31 mouse cellular contexts compared by ENCODE assay signal in genomic region chr1:160982887-160983286, GRCm38 (mm10). TPM values are rescaled to one million over a fixed set of nuclear protein-coding genes. Genes with fewer than 3 reads are reported as not detected.
DNase-seq lines count a peak whose midpoint lies in the region; ATAC-seq and TF ChIP-seq lines count a peak whose summit lies in the region.
"Had no signal": no experiment of that assay in that cellular context is flagged by ENCODE, and none has a peak within 500 bp of the region (broad histone marks: within the 10 kb centered on the region; RNA-seq: fewer than 3 reads in every experiment).

No protein-coding gene starts in this region.

- ATAC-seq in hindbrain, embryonic 13.5 days (ENCODE audit: low FRiP score), result no peak
- ATAC-seq in hindbrain, embryonic 14.5 days (ENCODE audit: low FRiP score), result no peak
- ATAC-seq in lung, postnatal 0 days, result no peak
- ATAC-seq: inflammation-experienced regulatory T-cells, adult 6 months; liver, embryonic 12.5 days; midbrain, embryonic 13.5 days had no signal

- H3K9me3 ChIP-seq in hindbrain, embryonic 13.5 days, result no peaks in the 10 kb centered on the region
- no peaks in the 10 kb centered on the region for H3K9me3 ChIP-seq in hindbrain, embryonic 14.5 days (ENCODE audit: control insufficient read depth, low read length)
- no peaks in the 10 kb centered on the region for H3K9me3 ChIP-seq in lung, postnatal 0 days (ENCODE audit: low read length)
- H3K9me3 ChIP-seq: embryonic facial prominence, embryonic 13.5 days; forebrain, embryonic 12.5 days; hindbrain, embryonic 15.5 days; liver, embryonic 12.5 days; midbrain, embryonic 13.5 days had no signal

- no peak for TF ChIP-seq EP300 in lung, postnatal 0 days (IDR thresholded peaks at IDR 0.05)

- no peak overlapping the region for H3K4me2 ChIP-seq in hindbrain, embryonic 13.5 days
- H3K4me2 ChIP-seq in hindbrain, embryonic 14.5 days (replicated peaks), result no peak overlapping the region
- no peak overlapping the region for H3K4me2 ChIP-seq in lung, postnatal 0 days (replicated peaks; ENCODE audit: low read depth, low read length)
- H3K4me2 ChIP-seq: embryonic facial prominence, embryonic 13.5 days; forebrain, embryonic 12.5 days; heart, embryonic 11.5 days; hindbrain, embryonic 15.5 days; liver, embryonic 12.5 days; midbrain, embryonic 13.5 days had no signal

- H3K27ac ChIP-seq in hindbrain, embryonic 13.5 days, result 0 out of 2 replicates have a peak overlapping the region, but pooled peaks have one; percentile 52
- H3K27ac ChIP-seq in hindbrain, embryonic 14.5 days, result no peak overlapping the region
- no peak overlapping the region for H3K27ac ChIP-seq in lung, postnatal 0 days (ENCODE audit: low read length)
- H3K27ac ChIP-seq: embryonic facial prominence, embryonic 13.5 days; forebrain, embryonic 12.5 days; hindbrain, embryonic 15.5 days; liver, embryonic 12.5 days; macrophage; midbrain, embryonic 13.5 days; stomach, postnatal 0 days had no signal

- H3K4me1 ChIP-seq in hindbrain, embryonic 13.5 days (replicated peaks), result no peaks in the 10 kb centered on the region
- H3K4me1 ChIP-seq in hindbrain, embryonic 14.5 days (replicated peaks; ENCODE audit: control insufficient read depth, insufficient read depth, low read length), result no peaks in the 10 kb centered on the region
- no peaks in the 10 kb centered on the region; the same call in 1 of the 2 replicates for H3K4me1 ChIP-seq in lung, postnatal 0 days (ENCODE audit: insufficient read depth, low read depth, low read length)
- H3K4me1 ChIP-seq: embryonic facial prominence, embryonic 13.5 days; forebrain, embryonic 12.5 days; hindbrain, embryonic 15.5 days; midbrain, embryonic 13.5 days had no signal

- no peaks in the 10 kb centered on the region for H3K27me3 ChIP-seq in hindbrain, embryonic 13.5 days
- H3K27me3 ChIP-seq in hindbrain, embryonic 14.5 days (ENCODE audit: control insufficient read depth, insufficient read depth, low read length), result no peaks in the 10 kb centered on the region
- no peaks in the 10 kb centered on the region for H3K27me3 ChIP-seq in lung, postnatal 0 days (replicated peaks; ENCODE audit: insufficient read depth, low read length)
- H3K27me3 ChIP-seq: embryonic facial prominence, embryonic 13.5 days; forebrain, embryonic 12.5 days; hindbrain, embryonic 15.5 days; liver, embryonic 12.5 days; midbrain, embryonic 13.5 days had no signal

- peak; percentile 23 for DNase-seq in adrenal gland, postnatal 10 days
- no peak for DNase-seq in adrenal gland, postnatal 4 days (ENCODE audit: low spot score in 2 of 2)
- no peak for DNase-seq in hindbrain, embryonic 14.5 days (ENCODE audit: low spot score)
- peak; percentile 41 for DNase-seq in lung, postnatal 0 days (ENCODE audit: low spot score)
- DNase-seq in lung, postnatal 14 days, result no peak
- DNase-seq in spleen, postnatal 14 days (ENCODE audit: low spot score in 2 of 2), result no peak
- DNase-seq in layer of hippocampus, postnatal 14 days (ENCODE audit: low spot score in 2 of 2), result no peak
- DNase-seq: cerebellum, adult 11-12 months; cerebellum, adult 9-11 months; embryo, embryonic 11 days; gastrocnemius, postnatal 14 days; heart, adult 18-20 months; heart, postnatal 4 days; kidney, adult 11 months; kidney, postnatal 14 days; layer of hippocampus, adult 9-11 months; lung, adult 18-20 months; right cerebral cortex, postnatal 25 days; thymus, adult 18-20 months; thymus, postnatal 25 days had no signal

- no peak for TF ChIP-seq CTCF in lung, postnatal 0 days (IDR thresholded peaks at IDR 0.05)

- 83% methylated on average over 3 of the region's 3 CpGs for WGBS in hindbrain, embryonic 13.5 days
- 75% methylated on average over 3 of the region's 3 CpGs for WGBS in hindbrain, embryonic 14.5 days
- WGBS in lung, postnatal 0 days, result 45% methylated on average over 3 of the region's 3 CpGs

- H3K36me3 ChIP-seq in hindbrain, embryonic 13.5 days, result no peaks in the 10 kb centered on the region
- H3K36me3 ChIP-seq in hindbrain, embryonic 14.5 days (replicated peaks; ENCODE audit: control insufficient read depth, insufficient read depth), result no peaks in the 10 kb centered on the region
- H3K36me3 ChIP-seq in lung, postnatal 0 days (ENCODE audit: insufficient read depth, low read length), result no peaks in the 10 kb centered on the region
- H3K36me3 ChIP-seq: forebrain, embryonic 12.5 days; hindbrain, embryonic 15.5 days; liver, embryonic 12.5 days; midbrain, embryonic 13.5 days had no signal

- H3K4me3 ChIP-seq in hindbrain, embryonic 13.5 days, result no peak overlapping the region
- no peak overlapping the region for H3K4me3 ChIP-seq in hindbrain, embryonic 14.5 days (replicated peaks; ENCODE audit: low read length)
- H3K4me3 ChIP-seq in lung, postnatal 0 days (ENCODE audit: low read depth, low read length), result no peak overlapping the region
- H3K4me3 ChIP-seq: embryonic facial prominence, embryonic 13.5 days; erythroblast, embryonic 14.5 days; forebrain, embryonic 12.5 days; hindbrain, embryonic 15.5 days; liver, embryonic 12.5 days; midbrain, embryonic 13.5 days had no signal

- no peak overlapping the region for H3K9ac ChIP-seq in hindbrain, embryonic 13.5 days
- H3K9ac ChIP-seq in hindbrain, embryonic 14.5 days, result no peak overlapping the region
- no peak overlapping the region for H3K9ac ChIP-seq in lung, postnatal 0 days (replicated peaks; ENCODE audit: low read depth)
- H3K9ac ChIP-seq: embryonic facial prominence, embryonic 13.5 days; forebrain, embryonic 12.5 days; hindbrain, embryonic 15.5 days; liver, embryonic 12.5 days; midbrain, embryonic 13.5 days had no signal

RNA-seq across cellular contexts. Expression of gene Serpinc1, which starts 4.5 kb away (rescaled TPM):
- 100 to 1,000 TPM; 292 to 761 TPM for total RNA-seq in adrenal gland, postnatal 10 days (2021)
- total RNA-seq in adrenal gland, postnatal 4 days (2021), result 100 to 1,000 TPM in 1 of 2 experiments, 10 to 100 TPM in 1; 10.2 to 294 TPM
- polyA plus RNA-seq in hindbrain, embryonic 13.5 days (2015; fragmentation: Nextera tagmentation; extraction: Ambion mirVana), result 3.7 and 3.9 TPM in 2 replicates
- 2.4 and 3.3 TPM in 2 replicates for polyA plus RNA-seq in hindbrain, embryonic 14.5 days (2014; fragmentation: Nextera tagmentation; extraction: Ambion mirVana)
- 1.7 and 2.3 TPM in 2 replicates for polyA plus RNA-seq in lung, postnatal 0 days (2015; fragmentation: Nextera tagmentation; extraction: Ambion mirVana)
- under 1 TPM; 0.48 to 0.58 TPM for total RNA-seq in layer of hippocampus, postnatal 14 days (2021)

RNA-seq across cellular contexts. Expression of gene Zbtb37, which starts 51.8 kb away (rescaled TPM):
- total RNA-seq in adrenal gland, postnatal 10 days (2021), result 10 to 100 TPM; 11.3 to 21.9 TPM
- total RNA-seq in adrenal gland, postnatal 4 days (2021), result 10 to 100 TPM; 26.4 to 29.5 TPM
- polyA plus RNA-seq in hindbrain, embryonic 13.5 days (2015; fragmentation: Nextera tagmentation; extraction: Ambion mirVana), result 10.7 and 11.5 TPM in 2 replicates
- polyA plus RNA-seq in hindbrain, embryonic 14.5 days (2014; fragmentation: Nextera tagmentation; extraction: Ambion mirVana), result 16.3 and 18.6 TPM in 2 replicates
- polyA plus RNA-seq in lung, postnatal 0 days (2015; fragmentation: Nextera tagmentation; extraction: Ambion mirVana), result 4.5 and 6.4 TPM in 2 replicates
- 10 to 100 TPM; 15.7 to 19.2 TPM for total RNA-seq in layer of hippocampus, postnatal 14 days (2021)
- polyA plus RNA-seq: erythroblast, embryonic 14.5 days had no signal

Comparison
In these comparisons a context has a peak if more than half of its experiments do, and no peak if none do; other contexts are left out.
1. DNase-seq: peak in adrenal gland, postnatal 10 days (single experiment) and lung, postnatal 0 days (single experiment); none in adrenal gland, postnatal 4 days (0 of 2), hindbrain, embryonic 14.5 days (single experiment), lung, postnatal 14 days (single experiment), spleen, postnatal 14 days (0 of 2) and layer of hippocampus, postnatal 14 days (0 of 2).
2. RNA of gene Serpinc1, which starts 4.5 kb away (total RNA-seq): 292 to 761 TPM in adrenal gland, postnatal 10 days and 10.2 to 294 TPM in adrenal gland, postnatal 4 days; 0.48 to 0.58 TPM in layer of hippocampus, postnatal 14 days; every median in the first group is over 4 times any median in the second.